Mouse (Mus musculus) lung, postnatal 0 days (tissue): ENCODE data around the gene Pklr.

ENCODE experiments used
- CTCF ChIP-seq: IDR thresholded peaks from 2 replicates; pipeline ENCODE4 v1.5.1; 2016; ENCODE audit warnings: antibody characterized with exemption, mild to moderate bottlenecking
- EP300 ChIP-seq: IDR thresholded peaks from 2 replicates; pipeline ENCODE4 v1.6.1; 2016; ENCODE audit warnings: antibody characterized with exemption, mild to moderate bottlenecking, control low read depth

GRCm38 (mm10) chr3:89183058-89183958, 47.4 kb downstream of the Pklr start, which contains the start of gene Fam189b:
- peak; percentile 22; the same call in 1 of the 2 replicates for TF ChIP-seq CTCF
- no peak for TF ChIP-seq EP300
